Mouse (Mus musculus): ENCODE results near the gene Gm14409.
"Not testable (repeated sequence)": the region's sequence is repeated elsewhere in the genome, so short reads cannot be mapped to it uniquely, and the experiment has no call there.

Gm14409 gene

DNA sequence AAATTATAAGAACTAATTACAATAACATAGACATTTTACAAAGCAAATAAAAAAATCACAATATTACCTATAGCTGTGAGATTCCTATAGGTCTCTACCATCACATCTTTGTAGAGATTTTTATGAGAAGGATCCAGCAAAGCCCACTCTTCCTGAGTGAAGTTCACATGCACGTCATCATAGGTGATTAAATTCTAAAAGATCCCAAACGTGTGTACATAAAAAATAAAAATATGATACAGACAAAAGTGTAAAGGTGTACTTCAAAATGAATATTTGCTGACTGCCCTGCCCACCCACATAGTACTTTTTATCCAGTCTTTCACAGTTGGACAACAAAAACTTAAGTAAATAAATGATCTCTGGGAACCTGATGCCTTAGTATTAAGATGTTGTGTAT is at the start of gene Gm14409:
Gene Gm14409, minus strand, starts transcription at position 101 of the 400 bp plus-strand sequence.
- not testable (repeated sequence) for DNase-seq (ENCODE audit: low read depth, low spot score)

DNA sequence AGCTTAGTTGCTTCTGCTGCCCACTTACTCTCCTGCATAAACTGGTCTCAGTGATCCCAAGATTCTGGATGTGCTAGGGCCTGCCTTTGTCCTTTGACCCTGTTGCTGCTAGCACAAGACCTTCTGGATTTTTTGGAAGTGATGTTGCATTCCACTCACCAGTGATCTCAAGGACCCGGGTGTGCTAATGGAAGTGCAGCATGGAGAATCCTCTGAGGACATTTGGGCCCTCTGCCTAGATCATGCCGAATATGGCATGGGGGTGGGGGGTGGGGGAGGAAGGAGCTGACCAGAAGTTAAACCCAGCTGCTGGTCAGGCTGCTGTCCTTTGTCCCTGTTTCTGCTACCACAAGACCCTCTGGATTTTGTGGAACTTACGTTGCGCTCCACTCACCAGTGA is 42.8 kb upstream of the Gm14409 start:
- DNase-seq (ENCODE audit: low read depth, low spot score), result not testable (repeated sequence)

DNA sequence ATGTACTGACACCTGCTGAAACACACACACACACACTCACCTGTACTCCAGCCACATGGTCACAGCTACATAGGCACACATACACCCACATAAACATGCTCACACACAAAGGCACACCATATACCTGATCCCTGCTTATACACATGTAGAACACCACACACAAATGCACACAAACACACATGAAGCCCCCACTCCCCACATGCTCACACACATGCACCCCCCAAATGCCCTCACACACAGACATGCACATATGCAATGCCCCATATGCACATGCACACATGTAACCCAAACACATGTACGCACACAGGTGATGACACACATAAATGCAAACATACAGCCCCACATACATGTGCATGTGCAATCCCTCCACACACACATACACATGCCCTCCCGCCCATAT is 38.1 kb upstream of the Gm14409 start:
- not testable (repeated sequence) for DNase-seq (ENCODE audit: low read depth, low spot score)

GRCm38 (mm10) chr2:177283701-177284100 is 16.9 kb upstream of the Gm14409 start:
- DNase-seq (ENCODE audit: low read depth, low spot score), result not testable (repeated sequence)

DNA sequence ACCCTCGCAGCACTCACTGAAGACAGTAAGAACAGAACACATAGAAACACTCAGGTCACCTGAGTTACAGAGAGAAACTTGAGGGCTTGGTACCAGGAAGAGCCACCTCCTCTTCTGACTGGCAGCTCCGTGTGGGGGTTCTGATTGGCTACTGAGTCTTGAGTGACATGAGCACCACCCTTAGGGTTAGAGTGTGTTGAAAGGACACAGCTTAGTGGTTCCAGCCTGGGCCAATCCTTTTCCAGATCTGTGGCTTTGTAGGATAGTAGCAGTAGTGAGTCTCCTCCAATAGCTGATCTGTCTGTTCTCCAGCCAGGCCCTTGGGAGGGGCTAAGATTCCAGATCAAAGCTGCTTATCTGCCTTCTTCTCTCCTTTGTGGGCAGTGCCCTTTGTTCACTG is 10.9 kb upstream of the Gm14409 start:
- not testable (repeated sequence) for DNase-seq (ENCODE audit: low read depth, low spot score)

GRCm38 (mm10) chr2:177272237-177272636 is 5.4 kb upstream of the Gm14409 start:
- not testable (repeated sequence) for DNase-seq (ENCODE audit: low read depth, low spot score)

GRCm38 (mm10) chr2:177247449-177247848 is 19.4 kb downstream of the Gm14409 start:
- not testable (repeated sequence) for DNase-seq (ENCODE audit: low read depth, low spot score)

- not testable (repeated sequence) for DNase-seq (ENCODE audit: low read depth, low spot score)
Observed at GRCm38 (mm10) chr2:177230461-177230860, 36.4 kb downstream of the Gm14409 start.

Data from retina, adult 2 months (tissue).